Mouse (Mus musculus) retina, embryonic 14.5 days (tissue): ENCODE measurements at regions not wholly inside any gene's neighbourhood (a gene's known extent, or its start where the extent isn't known, plus 50 kb on each side); places are given as distances from the start of the nearest gene placed in this dataset.
"Not testable (repeated sequence)": the region's sequence is repeated elsewhere in the genome, so short reads cannot be mapped to it uniquely, and the experiment has no call there.

Experiments
- DNase-seq: peaks from one replicate; pipeline ENCODE4 v3.0.0-alpha.2; 2015; ENCODE audit warnings: low spot score

GRCm38 (mm10) chr5:4248422-4248821 is 56.3 kb downstream of the Mterf1b start:
- DNase-seq, result no peak

DNA sequence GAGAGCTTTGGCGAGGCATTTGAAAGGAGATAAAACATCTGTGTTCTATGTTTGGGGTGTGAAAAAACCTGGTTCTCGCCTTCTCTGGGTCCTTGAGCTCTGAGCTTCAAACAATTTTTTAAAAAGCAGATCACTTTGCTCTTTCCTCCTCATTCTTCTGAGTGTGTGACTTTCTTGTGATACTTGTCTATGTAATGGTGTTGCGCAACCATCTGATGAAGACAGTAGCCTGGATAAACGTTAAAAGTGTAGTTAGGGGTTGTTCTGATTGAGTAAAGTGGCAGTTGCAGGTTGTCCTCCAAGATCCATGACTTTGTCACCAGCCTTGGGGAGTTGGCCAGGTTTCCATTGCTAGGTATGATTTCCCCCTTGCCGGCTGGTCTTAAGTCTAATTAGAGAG is 62.1 kb downstream of the Mterf1b start:
- DNase-seq, result not testable (repeated sequence)

DNA sequence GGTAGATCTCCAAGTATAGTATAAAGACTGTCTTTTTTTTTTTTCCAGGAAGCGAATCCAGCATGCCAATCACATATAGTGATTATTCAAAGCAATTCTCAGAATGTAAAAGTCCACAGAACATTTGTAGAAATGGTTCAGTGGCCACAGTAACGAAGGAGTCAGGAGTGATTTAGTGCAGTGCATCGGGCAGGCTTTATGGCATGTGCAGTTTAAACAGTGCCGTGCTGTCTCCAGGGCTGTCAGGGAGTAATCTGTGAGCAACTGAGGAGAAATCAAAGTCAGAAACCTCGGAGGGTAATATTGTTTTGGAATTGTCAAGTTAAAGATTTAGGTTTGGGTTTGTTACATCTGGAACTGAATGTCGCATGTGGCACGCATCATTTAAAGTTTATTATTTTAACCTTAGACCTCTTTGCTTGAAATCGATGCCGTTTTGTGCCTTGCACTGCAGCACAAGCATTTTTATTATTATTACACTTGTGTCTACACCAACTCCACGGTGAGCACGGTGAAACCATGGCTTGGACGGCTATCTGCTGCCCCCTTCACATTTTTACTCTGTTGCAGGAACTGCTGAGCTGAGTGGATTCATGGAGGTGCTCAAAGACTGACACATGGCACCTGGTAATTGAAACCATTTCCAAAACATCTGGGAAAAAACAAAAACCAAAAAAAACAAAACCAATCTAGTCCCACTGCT is 65.0 kb downstream of the Mterf1b start:
- no peak for DNase-seq

GRCm38 (mm10) chr5:4259260-4259659 is 67.1 kb downstream of the Mterf1b start:
- no peak for DNase-seq

- no peak for DNase-seq
Measured at GRCm38 (mm10) chr5:4262666-4263065, 70.5 kb downstream of the Mterf1b start.

DNA sequence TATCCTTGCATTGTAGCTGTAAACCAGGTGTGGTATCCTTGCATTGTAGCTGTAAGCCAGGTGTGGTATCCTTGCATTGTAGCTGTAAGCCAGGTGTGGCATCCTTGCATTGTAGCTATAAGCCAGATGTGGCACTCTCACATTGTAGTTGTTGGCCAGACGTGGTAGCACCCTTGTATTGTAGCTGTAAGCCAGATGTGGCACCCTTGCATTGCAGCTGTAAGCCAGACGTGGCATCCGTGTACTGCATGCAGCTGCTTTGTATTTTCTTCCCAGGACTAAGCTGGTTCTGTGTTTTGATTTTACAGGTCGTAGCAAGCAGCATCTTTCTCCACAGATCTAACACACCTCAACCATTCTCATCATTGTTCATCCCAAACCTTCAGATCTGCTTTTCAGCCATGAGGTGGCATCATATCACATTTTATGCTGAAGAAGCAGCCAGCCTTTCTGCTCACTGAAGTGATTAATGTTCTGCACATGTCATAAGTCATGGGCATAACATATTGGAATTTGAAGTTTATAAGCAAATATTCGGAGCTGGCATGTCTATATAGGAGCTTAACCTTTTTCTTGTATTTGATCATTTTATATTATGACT is 71.5 kb downstream of the Mterf1b start:
- DNase-seq, result peak; percentile 62

DNA sequence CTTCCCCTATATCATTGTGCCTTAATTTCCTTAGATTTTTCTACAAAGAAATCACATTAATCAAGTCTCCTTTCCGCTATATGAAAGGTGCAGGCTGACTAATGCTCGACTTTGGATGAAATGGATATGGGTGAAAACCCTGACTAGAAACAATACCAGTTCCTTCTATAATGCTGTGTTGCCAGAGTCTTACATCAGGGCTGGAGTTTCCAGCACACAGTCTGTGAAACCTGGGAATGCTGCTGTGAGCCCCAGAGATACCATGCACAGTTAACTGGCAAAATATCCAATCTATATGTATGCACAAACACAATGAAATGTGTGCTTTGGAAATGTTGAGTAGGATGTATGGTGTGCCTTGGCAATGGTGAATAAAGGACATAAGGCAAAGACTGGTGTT is 75.5 kb downstream of the Mterf1b start:
- no peak for DNase-seq

DNA sequence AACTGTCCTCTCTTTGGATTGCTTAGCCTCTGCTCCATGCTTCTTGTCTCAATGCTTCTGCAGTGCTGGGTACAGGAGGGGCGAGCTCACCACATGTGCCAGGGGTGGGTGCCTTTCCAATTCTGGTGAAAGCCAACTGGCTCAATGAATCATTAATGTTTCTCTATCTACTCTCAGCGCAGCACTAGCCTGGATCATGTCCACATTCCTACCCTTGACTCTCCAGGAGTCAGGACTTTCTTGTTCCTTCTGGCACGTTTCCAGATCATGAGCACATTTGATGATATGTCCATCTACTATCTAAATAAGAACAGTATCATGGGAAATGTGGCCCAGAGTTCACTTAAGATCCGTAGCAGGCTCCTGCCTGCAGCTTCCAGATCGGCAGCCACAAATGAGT is 80.8 kb downstream of the Mterf1b start:
- no peak for DNase-seq

DNA sequence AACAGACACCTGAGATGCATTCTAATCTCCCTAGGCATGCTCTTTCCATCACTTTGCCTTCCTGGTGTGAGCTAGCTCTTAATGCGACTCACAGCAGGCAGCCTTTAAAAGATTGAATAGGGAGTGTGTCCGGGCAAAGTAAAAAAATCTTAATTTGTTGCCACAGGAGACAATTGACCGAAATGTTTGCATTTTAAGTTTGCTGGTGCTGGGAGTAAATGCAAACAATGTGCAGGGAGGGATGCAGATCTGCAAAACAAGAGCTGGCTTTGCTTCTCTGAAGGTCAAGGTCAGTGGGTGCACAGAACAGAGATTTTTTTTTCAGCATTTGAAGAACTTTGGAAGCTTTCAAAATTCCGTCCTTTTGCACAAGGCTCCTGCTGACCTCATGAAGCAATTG is 111.4 kb downstream of the Mterf1b start:
- no peak for DNase-seq

DNA sequence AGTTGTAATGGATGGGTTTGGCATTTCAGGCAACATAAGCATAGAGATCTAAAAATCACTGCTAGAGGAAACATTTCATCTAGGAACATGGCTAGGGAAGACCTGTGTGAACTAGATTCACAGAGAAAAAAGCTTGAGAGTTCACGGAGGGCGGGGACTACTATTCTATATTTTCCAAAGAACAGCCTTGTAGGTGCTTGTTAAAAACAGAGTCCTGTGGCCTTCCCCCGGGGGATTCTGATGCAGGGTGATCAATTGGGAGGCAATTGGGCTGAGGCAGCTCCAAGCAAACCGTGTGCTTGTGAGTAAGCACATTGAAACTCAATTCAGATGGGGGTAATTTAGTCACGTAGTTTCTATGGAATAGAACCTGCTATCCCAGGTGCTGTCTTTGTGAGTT is 112.0 kb downstream of the Mterf1b start:
- no peak for DNase-seq

- no peak for DNase-seq
Measured at GRCm38 (mm10) chr5:4308514-4308913, 116.3 kb downstream of the Mterf1b start.

GRCm38 (mm10) chr5:4311169-4311568 is 119.0 kb downstream of the Mterf1b start:
- DNase-seq, result no peak

DNA sequence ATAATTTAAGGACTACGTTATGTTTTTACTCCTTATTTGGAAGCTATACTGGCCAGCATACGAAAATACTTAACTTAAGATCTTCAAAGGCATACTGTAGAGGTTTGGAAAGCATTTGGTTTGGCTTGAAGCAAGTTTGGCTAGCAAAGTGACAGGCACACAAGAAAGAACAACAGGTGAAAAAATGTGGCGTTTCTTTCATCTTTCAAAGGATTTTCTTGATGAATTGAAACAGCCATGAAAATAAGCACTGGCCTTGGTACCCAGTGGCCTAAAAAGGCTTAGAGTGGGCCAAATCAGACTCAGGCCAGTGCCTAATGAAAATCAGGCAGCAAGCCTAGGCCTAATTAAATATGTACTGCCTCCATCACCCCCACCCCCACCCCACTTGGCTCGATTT is 119.4 kb downstream of the Mterf1b start:
- no peak for DNase-seq

DNA sequence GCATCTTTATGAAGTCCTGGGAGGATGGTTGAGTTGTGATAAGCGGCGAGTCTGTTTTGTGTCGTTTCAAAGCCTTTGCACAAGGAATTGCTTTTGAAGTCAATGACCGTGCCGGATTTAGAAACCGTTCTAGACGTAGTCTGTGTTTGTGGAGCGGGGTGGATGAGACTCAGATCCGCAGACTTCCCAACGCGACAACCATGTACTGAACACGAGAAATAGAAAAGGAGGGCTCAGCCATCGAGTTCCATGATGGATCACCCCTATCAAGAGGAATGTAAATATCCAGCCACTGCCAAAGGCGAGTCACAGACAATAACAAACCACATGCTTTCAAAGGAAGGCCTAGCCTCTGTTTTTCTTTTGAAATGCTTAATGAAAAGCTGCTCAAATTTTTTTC is 120.5 kb downstream of the Mterf1b start:
- no peak for DNase-seq

DNA sequence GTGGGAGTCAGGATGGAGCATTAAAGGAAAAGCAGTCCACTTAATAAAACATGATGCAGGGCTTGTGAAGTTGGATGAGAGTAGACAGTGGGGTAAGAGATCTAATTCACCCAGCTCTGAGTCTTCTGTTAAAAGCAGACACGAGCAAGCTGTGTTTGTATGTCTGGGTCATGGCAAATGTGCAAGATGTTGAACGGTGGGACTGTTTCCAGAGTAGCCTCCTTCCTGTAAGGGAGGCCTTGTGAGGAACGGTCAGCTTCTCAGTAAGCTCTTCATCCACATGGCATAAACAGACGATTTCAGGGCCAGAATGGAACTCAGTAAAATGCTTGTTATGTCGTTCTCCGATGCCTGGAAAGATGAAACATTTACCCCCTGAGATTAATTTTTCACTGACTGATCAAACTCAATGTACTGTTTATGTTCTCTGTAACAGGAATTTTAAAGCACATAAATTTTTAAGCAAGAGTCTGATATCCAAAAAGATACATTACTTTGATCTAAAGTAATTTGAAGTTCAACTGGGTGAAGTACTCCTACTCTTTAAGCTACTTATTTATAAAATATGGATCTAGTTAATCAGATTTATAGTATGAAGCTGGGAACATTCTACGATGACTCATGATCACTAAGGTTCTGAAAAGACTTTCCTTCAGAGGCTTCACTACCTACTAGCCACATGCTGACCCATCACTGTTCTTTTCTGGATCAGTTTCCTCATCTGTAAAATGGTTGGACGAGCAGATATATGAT is 130.6 kb downstream of the Mterf1b start:
- DNase-seq, result no peak

- no peak for DNase-seq
Measured at GRCm38 (mm10) chr5:4323387-4323704, 131.2 kb downstream of the Mterf1b start.

DNA sequence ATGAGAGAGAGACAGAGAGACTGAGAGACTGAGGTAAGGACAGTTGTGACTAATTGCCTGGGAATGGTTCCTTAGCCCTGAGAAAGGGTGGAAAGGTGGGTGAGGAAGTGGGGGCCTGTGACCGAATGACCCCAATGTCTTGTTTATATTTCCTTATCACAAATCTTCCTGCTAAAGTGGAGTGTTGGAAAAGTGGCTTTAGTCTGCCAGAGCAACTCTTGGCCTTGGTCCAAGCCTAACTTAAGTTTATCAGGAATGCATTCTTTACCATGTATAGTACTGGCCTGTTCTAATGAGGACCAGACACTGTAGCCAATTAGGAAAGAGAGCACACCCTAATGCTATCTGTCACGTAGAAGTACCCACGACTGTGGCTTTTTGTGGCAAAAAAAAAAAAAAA is 133.6 kb downstream of the Mterf1b start:
- DNase-seq, result no peak

DNA sequence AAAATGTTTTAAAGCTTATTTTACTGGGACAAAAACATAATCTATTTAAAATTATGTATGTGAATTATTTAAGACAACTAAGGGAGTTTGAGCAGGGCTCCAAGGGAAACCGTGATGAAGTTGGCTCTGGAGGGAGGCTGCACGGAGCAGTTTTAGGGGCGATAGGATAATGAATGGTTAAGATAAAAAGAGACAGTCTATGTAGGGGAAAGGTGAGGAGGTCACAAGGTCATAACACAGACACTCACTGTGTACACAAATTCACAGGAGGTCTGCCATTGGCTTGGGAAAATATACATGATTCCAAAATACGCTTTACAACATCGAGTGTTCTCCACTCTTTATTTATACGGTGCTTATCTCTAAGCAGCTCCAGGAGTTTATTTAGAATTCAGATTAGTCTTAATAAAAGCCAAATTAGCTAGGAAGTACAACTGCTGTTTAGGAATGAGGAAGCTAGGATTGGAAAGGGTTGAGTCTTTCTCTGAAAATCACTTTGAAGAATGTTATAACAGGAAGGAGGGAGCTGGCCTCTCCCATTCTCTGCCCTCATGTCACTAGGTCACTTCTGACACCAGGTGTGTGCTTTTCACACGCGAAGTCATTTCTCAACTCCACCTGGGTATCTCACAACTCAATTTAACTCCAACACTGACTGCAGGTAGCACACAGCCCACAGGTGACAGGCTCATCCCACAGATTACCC is 134.3 kb downstream of the Mterf1b start:
- DNase-seq, result no peak

DNA sequence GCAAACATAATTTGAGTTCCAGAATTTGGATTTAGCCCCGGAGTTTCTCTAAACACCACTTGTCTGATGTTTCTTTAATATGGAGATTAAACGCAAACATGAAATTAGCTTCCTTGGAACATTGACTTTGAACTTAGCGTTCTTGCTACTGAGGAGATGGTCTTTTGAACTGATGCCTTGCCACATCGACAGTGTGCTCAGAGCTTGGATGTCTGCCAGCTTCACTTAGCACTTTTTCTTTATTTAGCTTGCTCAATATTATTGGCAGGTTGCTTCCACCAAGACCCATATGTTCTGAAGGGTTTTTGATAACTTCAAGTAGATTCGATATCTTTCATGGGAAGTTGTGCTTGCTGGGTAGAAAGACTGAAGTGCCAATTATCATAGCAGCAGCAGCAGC is 143.5 kb downstream of the Mterf1b start:
- DNase-seq, result no peak

- no peak for DNase-seq
Measured at GRCm38 (mm10) chr5:4341956-4342355, 149.8 kb downstream of the Mterf1b start.

DNA sequence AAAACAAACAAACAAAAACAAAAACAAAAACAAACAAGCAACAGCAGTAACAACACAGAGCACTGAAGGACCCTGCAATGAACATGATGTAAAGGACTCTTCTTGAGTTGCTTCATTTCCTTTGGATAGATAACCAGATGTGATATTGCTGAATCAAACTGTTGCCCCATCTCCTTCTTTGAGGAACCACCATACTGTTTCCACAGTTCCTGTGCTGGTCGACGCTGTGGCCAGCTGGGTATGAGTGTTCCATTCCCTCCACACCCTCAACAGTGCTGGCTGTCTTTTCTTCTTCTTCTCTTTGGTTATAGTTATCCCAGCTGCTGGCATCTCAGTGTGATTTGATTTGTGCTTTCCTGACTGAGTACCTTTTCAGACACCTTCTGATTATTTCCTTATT is 152.3 kb downstream of the Mterf1b start:
- no peak for DNase-seq

DNA sequence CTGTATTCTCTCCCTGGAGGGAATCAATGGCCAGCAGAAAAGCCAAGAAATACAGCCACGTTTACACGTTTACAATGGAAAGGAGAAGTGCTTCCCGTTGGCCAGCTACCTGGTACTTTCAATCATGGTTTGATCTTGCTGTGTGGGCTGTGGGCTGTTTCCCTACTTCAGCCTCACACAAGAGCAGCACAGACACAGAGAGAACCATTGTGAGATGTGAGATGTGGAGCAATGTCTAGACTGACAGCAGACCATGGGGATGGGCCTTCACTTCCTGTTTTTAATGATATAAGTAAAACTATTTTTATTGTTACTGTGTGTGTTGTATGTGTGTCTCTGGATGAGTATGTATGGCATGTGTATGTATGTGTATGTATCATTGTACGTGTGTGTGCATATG is 156.2 kb downstream of the Mterf1b start:
- DNase-seq, result no peak

GRCm38 (mm10) chr5:4349943-4350342 is 157.8 kb downstream of the Mterf1b start:
- no peak for DNase-seq
